Mouse (Mus musculus): ENCODE results near the gene Prss56. TPM values are rescaled to one million over a fixed set of nuclear protein-coding genes. Genes with fewer than 3 reads are reported as not detected.

Gene Prss56
- polyA plus RNA-seq, 1 experiment from 2014 or later, result not detected

DNA sequence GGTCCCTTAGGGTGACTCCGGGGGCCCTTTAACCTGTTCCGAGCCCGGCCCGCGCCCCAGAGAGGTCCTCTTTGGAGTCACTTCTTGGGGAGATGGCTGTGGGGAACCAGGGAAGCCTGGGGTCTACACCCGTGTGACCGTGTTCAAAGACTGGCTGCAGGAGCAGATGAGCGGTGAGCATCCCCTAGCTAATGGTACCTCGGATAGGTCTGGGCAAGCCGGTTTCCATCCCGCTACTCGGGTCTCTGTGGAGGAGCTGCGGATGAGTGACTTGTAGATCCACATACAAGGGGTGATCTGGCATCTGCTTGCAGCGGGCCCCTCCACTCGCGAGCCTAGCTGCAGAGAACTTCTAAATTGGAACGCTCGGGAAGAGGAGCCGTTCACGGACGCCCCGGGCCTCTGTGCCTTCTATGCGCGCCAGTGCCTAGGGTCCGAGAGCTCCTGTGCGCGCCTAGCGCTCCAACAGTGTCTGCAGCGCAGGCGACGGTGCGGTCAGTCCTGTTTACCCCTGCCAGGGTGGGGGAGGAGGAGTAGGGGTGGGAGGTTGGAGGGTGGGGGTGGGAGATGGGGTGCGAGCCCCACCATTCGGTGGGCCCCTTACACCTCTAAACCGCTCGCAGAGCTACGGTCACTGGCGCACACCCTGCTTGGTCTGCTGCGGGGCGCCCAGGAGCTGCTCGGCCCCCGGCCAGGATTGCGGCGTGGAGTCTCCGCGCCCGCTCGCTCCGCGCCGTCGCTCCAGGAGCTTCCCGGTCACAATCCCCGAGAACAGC is 3.3 kb downstream of the Prss56 start:
- Histone ChIP-seq H3K36me3 (no peaks in the 10 kb centered on the region), H3K4me2 (replicated peaks) (peak overlapping the region; percentile 72), H3K9me3 (no peaks in the 10 kb centered on the region), H3K4me1 (replicated peaks) (peaks cover 21% of the 10 kb centered on the region), H3K27ac (no peak overlapping the region), H3K27me3 (peaks cover 55% of the 10 kb centered on the region), H3K9ac (replicated peaks) (peak overlapping the region; percentile 55), H3K4me3 (replicated peaks) (peak overlapping the region; percentile 45)
- WGBS, result 1% methylated on average over 54 of the region's 54 CpGs
- ATAC-seq, result peak; percentile 71

DNA sequence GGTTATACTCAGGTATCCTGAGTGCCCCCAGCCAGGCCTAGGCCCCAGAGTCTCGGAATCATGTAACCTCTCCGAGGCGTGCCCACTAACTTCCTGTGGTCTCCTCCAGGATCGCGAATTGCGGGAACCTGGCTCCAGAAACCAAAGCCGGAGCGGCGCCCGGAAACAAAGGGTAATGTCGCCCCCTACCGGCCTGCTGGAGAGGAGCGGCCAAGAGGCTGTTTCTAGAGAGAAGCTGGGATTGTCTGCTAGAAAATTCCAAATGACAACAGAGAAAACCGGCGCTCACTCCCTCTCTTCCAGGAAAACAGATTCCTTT is 3.9 kb downstream of the Prss56 start:
- WGBS, result 0% methylated on average over 15 of the region's 15 CpGs
- Histone ChIP-seq H3K27me3 (peaks cover 53% of the 10 kb centered on the region), H3K4me1 (replicated peaks) (peaks cover 21% of the 10 kb centered on the region), H3K9me3 (no peaks in the 10 kb centered on the region), H3K4me3 (replicated peaks) (peak overlapping the region; percentile 45), H3K36me3 (no peaks in the 10 kb centered on the region), H3K4me2 (replicated peaks) (peak overlapping the region; percentile 72), H3K9ac (replicated peaks) (peak overlapping the region; percentile 55), H3K27ac (no peak overlapping the region)
- peak; percentile 60 for ATAC-seq

DNA sequence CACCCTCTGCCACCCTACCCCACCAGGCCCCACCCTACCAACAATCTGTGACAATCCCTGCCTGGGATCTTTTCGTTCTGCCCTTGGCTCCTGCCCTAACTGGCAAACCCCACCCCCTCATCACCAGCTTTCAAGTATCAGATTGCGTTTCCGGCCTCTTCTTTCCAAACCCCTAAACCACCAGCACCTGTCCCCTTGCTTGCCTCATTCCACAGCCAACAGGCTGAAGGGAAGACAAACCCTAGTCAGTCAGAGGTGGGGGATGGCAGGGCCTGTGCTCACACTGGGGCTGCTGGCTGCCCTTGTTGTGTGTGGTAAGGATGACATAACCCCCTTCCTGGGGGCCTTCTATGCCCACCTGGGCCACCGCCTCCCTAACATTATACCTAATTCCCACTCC is 7.3 kb downstream of the Prss56 start, which contains the start of gene Chrnd:
TSS of gene Chrnd (plus strand) at position 179 of the 400 bp plus-strand sequence.
- no peaks in the 10 kb centered on the region for H3K9me3 ChIP-seq
- no peaks in the 10 kb centered on the region for H3K36me3 ChIP-seq
- no peak within 1 kb of the TSS for H3K27ac ChIP-seq
- H3K27me3 ChIP-seq, result peaks cover 24% of the 10 kb centered on the region
- 48% methylated on average over 4 of the region's 4 CpGs for WGBS
- ATAC-seq, result no peak
- H3K4me1 ChIP-seq (replicated peaks), result peaks cover 12% of the 10 kb centered on the region
- no peak within 1 kb of the TSS for H3K4me2 ChIP-seq (replicated peaks)
- no peak within 1 kb of the TSS for H3K4me3 ChIP-seq (replicated peaks)
- no peak within 1 kb of the TSS for H3K9ac ChIP-seq (replicated peaks)

DNA sequence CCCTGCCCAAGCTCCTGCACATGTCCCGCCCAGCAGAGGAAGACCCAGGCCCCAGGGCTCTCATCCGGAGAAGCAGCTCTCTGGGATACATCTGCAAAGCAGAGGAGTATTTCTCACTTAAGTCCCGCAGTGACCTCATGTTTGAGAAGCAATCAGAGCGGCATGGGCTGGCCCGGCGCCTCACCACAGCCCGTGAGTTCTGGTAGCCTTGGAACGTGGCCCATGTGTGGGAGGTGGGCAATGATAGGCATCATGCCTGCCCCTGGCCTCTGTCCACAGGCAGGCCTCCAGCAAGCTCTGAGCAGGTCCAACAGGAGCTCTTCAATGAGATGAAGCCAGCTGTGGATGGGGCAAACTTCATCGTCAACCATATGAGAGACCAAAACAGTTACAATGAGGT is 14.2 kb downstream of the Prss56 start:
- no peak overlapping the region for H3K27ac ChIP-seq
- no peak overlapping the region for H3K4me2 ChIP-seq (replicated peaks)
- 86% methylated on average over 9 of the region's 9 CpGs for WGBS
- no peaks in the 10 kb centered on the region for H3K4me1 ChIP-seq (replicated peaks)
- peaks cover 2% of the 10 kb centered on the region; the same call in 1 of the 2 replicates for H3K27me3 ChIP-seq
- H3K4me3 ChIP-seq (replicated peaks), result no peak overlapping the region
- H3K9ac ChIP-seq (replicated peaks), result no peak overlapping the region
- H3K36me3 ChIP-seq, result no peaks in the 10 kb centered on the region
- ATAC-seq, result no peak
- no peaks in the 10 kb centered on the region for H3K9me3 ChIP-seq

DNA sequence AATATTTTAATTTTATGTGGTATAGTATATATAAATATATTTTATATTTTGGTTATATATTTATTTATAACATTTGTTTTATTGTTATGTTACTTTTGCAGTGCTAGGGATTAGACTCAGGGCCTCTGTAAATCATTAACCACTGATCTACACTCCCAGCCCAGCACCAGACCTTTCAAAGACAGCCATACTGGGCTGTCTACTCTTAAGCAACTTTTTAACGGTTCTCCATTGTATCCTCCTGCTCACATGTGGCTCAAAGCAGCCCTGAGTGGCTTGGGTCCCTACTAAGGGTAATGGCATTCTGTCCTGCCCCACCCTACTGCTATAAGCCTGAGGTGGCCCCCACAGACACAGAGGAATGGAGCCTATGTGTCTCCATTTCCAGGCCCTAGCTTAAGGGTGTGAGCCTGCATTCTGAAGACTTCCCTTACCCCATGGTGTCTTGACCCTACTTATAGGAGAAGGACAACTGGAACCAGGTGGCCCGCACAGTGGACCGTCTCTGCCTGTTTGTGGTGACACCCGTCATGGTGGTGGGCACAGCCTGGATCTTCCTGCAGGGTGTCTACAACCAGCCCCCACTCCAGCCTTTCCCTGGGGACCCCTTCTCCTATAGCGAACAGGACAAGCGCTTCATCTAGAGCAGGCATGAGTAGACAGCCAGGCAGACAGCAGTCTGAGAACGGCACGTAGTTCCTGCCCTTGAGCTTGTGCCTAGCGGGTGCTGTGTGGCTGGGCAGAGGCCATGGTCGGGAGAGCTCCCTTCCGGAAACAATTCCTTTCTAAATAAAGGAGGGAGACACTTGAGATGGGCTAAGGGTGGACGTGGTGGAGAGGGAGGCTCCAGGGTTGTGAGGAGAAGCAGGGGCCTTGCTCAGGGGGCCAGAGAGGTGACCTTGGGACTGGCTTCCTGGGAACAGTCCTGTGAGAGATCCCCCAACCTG is 15.3 kb downstream of the Prss56 start:
- no peaks in the 10 kb centered on the region for H3K4me1 ChIP-seq (replicated peaks)
- H3K4me3 ChIP-seq (replicated peaks), result no peak overlapping the region
- no peaks in the 10 kb centered on the region for H3K9me3 ChIP-seq
- no peak overlapping the region for H3K27ac ChIP-seq
- H3K27me3 ChIP-seq, result peaks cover 2% of the 10 kb centered on the region; the same call in 1 of the 2 replicates
- no peak overlapping the region for H3K9ac ChIP-seq (replicated peaks)
- 81% methylated on average over 12 of the region's 12 CpGs for WGBS
- H3K4me2 ChIP-seq (replicated peaks), result no peak overlapping the region
- H3K36me3 ChIP-seq, result no peaks in the 10 kb centered on the region
- ATAC-seq, result no peak; the same call in 1 of the 2 replicates

DNA sequence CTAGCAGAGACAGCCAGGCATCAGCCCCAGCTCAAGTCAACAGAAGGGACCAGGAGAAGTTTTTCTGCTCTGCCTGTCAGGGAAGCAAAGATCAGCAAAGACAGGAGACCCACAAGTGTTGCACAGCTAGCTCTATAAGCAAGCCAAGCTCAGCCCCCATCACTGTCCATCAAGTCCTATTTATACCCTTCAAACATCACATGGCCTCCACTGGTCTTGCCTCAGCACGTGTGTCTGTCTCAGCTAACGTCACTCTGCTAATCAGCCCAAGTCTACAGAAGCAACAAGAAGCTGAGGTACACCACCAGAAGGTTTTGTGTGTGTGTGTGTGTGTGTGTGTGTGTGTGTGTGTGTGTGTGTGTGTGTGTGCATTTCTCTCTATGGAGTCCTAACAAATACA is 17.7 kb downstream of the Prss56 start:
- H3K9me3 ChIP-seq, result no peaks in the 10 kb centered on the region
- H3K4me1 ChIP-seq (replicated peaks), result 0 out of 2 replicates have a peak, but pooled peaks cover 2% of the 10 kb centered on the region
- no peak for ATAC-seq
- H3K27me3 ChIP-seq, result peaks cover 10% of the 10 kb centered on the region
- no peak overlapping the region for H3K27ac ChIP-seq
- H3K4me3 ChIP-seq (replicated peaks), result no peak overlapping the region
- WGBS, result 73% methylated on average over 2 of the region's 2 CpGs
- H3K36me3 ChIP-seq, result no peaks in the 10 kb centered on the region
- H3K9ac ChIP-seq (replicated peaks), result no peak overlapping the region
- H3K4me2 ChIP-seq (replicated peaks), result no peak overlapping the region

DNA sequence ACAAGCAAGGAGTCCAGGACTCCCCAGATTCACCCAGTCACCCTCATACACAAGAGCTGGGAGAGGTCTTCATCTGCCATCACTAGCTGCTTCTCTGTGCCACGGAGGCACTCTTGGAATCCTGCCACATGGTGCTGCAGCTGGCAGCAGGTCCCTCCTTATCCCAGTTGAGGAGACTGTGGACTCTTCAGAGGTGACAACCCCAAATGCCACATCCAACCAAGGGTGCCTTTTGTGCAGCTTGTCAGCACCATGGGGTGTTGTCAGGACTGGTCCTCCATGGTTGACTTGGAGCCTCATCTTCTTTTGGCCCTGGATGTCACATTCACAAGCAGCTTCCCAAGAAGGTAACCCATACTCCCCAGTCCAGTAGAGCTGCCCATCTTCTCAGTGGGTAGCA is 18.7 kb downstream of the Prss56 start:
- Histone ChIP-seq H3K4me1 (replicated peaks) (0 out of 2 replicates have a peak, but pooled peaks cover 5% of the 10 kb centered on the region), H3K27ac (no peak overlapping the region), H3K4me2 (replicated peaks) (no peak overlapping the region), H3K4me3 (replicated peaks) (no peak overlapping the region), H3K36me3 (no peaks in the 10 kb centered on the region), H3K9me3 (no peaks in the 10 kb centered on the region), H3K9ac (replicated peaks) (no peak overlapping the region), H3K27me3 (peaks cover 18% of the 10 kb centered on the region)
- no peak for ATAC-seq
- WGBS, result 42% methylated on average over 1 of the region's 1 CpGs

DNA sequence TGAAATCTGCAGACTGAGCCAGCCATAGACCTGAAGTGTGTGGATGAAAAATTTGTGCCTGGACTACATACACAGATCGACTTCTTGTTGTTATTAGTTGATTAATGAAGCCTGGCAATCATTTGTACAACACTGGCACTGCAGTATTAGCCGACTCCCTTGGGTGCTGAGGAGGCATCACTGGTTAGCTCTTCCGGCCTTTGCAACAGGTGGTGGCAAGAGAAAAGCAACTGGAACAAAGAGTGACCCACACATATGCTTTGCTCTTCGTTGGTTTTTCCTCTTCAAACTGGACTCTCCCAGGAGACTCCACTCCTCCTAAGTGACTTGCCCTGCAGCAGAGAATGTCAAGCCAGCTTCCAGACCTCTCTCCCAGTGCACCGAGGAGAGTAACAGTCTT is 20.7 kb downstream of the Prss56 start:
- no peak for ATAC-seq
- WGBS, result 80% methylated on average over 5 of the region's 5 CpGs

DNA sequence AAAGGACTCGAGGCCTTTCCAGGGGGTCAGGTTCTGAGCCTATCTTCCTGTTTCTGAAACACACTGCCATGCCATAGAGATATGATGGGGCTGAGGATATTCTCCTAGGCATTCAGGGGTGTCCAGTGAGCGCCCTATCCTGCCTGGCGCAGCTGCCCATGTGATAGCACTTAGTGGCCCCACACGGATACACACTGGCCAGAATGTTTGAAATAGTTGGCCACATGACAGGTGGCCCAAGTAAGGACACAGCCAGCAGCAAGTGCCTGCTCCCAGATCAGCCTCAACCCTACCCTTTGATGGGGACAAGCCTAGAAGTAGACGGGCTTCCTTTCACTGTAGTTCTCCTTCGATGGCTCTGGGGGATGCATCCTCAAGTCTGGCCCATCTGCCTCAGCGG is 21.4 kb downstream of the Prss56 start, which contains the start of gene Chrng:
TSS of gene Chrng (plus strand) at position 193 of the 400 bp plus-strand sequence.
- no peak within 1 kb of the TSS for H3K9ac ChIP-seq (replicated peaks)
- no peak within 1 kb of the TSS for H3K4me3 ChIP-seq (replicated peaks)
- H3K27me3 ChIP-seq, result peaks cover 29% of the 10 kb centered on the region
- H3K27ac ChIP-seq, result no peak within 1 kb of the TSS
- 0 out of 2 replicates have a peak, but pooled peaks cover 5% of the 10 kb centered on the region for H3K4me1 ChIP-seq (replicated peaks)
- 83% methylated on average over 7 of the region's 7 CpGs for WGBS
- no peak within 1 kb of the TSS for H3K4me2 ChIP-seq (replicated peaks)
- H3K36me3 ChIP-seq, result no peaks in the 10 kb centered on the region
- ATAC-seq, result no peak
- no peaks in the 10 kb centered on the region for H3K9me3 ChIP-seq

More for the DNA sequence above, 20.7 kb downstream of the Prss56 start:
- H3K9ac ChIP-seq (replicated peaks), result no peak overlapping the region
- no peaks in the 10 kb centered on the region for H3K36me3 ChIP-seq
- no peak overlapping the region for H3K4me3 ChIP-seq (replicated peaks)
- H3K4me2 ChIP-seq (replicated peaks), result no peak overlapping the region
- H3K27me3 ChIP-seq, result peaks cover 29% of the 10 kb centered on the region
- H3K4me1 ChIP-seq (replicated peaks), result 0 out of 2 replicates have a peak, but pooled peaks cover 5% of the 10 kb centered on the region
- H3K27ac ChIP-seq, result no peak overlapping the region
- no peaks in the 10 kb centered on the region for H3K9me3 ChIP-seq

DNA sequence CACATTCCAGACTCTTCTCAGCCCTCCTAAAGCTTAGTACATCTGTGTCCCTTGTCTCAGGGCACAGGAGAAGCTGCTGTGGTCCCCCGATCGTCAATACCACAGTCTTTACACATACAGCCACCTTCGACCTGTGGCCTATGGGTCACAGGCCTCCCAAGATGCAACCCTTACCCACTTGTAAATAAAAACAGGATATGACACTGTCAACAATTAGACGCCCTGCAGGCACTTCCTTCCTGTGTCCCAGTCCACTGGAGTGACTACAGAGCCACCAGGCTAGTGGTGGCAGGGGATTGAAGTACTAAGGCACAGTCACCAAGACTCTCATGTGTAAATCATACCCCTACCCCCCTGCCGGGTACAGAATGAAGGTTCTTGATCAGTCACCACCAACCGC is 21.9 kb downstream of the Prss56 start:
- Histone ChIP-seq H3K4me1 (replicated peaks) (0 out of 2 replicates have a peak, but pooled peaks cover 5% of the 10 kb centered on the region), H3K4me3 (replicated peaks) (no peak overlapping the region), H3K9me3 (no peaks in the 10 kb centered on the region), H3K9ac (replicated peaks) (no peak overlapping the region), H3K27me3 (peaks cover 29% of the 10 kb centered on the region), H3K36me3 (no peaks in the 10 kb centered on the region), H3K4me2 (replicated peaks) (no peak overlapping the region), H3K27ac (no peak overlapping the region)
- ATAC-seq, result no peak
- 76% methylated on average over 6 of the region's 6 CpGs for WGBS

DNA sequence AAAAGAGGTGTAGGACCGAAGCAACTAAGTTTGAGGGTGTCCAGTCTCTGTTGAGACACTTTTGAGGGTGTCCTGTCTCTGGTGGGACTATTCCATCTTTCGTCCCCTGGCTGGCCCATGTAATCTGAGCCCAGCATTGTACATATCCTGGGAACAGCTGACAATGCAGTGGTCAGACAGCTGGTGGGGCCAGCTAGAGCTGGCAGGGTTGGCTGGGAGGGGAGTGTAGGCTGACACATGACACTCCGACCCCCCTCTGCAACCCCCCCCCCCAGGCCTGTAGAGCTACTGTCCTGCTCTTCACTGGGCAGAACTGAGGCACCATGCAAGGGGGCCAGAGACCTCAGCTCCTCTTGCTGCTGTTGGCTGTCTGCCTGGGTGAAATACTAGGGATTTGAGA is 22.4 kb downstream of the Prss56 start:
- Histone ChIP-seq H3K9ac (replicated peaks) (no peak overlapping the region), H3K36me3 (no peaks in the 10 kb centered on the region), H3K4me2 (replicated peaks) (no peak overlapping the region), H3K4me1 (replicated peaks) (0 out of 2 replicates have a peak, but pooled peaks cover 5% of the 10 kb centered on the region), H3K27me3 (peaks cover 29% of the 10 kb centered on the region), H3K4me3 (replicated peaks) (no peak overlapping the region), H3K9me3 (no peaks in the 10 kb centered on the region), H3K27ac (no peak overlapping the region)
- 61% methylated on average over 2 of the region's 3 CpGs for WGBS
- ATAC-seq, result no peak

DNA sequence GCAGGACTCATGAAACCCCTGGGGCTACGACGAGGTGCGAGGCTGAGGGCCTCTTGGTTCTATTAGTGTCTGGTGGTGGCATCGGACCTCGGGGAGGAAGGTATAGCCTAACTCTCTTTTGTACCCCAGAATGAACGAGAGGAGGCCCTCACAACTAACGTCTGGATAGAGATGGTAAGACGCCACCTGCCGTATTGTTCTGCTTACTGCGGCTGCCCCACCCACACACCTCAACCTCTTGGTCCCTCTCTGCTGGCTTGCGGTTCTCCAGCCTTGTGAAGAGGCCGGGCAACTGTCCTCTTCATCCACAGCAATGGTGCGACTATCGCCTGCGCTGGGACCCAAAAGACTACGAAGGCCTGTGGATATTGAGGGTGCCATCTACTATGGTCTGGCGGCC is 23.2 kb downstream of the Prss56 start:
- Histone ChIP-seq H3K9me3 (no peaks in the 10 kb centered on the region), H3K36me3 (no peaks in the 10 kb centered on the region), H3K9ac (replicated peaks) (no peak overlapping the region), H3K27ac (no peak overlapping the region), H3K4me3 (replicated peaks) (no peak overlapping the region), H3K4me2 (replicated peaks) (no peak overlapping the region), H3K4me1 (replicated peaks) (0 out of 2 replicates have a peak, but pooled peaks cover 5% of the 10 kb centered on the region), H3K27me3 (peaks cover 29% of the 10 kb centered on the region)
- WGBS, result 22% methylated on average over 17 of the region's 17 CpGs
- ATAC-seq, result no peak
